Mouse (Mus musculus) E14TG2a.4 (cell line): ENCODE data around the gene Rev1.

Experiments used
- CTCF ChIP-seq: conservative IDR thresholded peaks from 2 replicates; pipeline ENCODE4 v1.5.1; 2014; ENCODE audit warnings: low read length
- NANOG ChIP-seq: IDR thresholded peaks from 2 replicates; pipeline ENCODE4 v1.6.1; 2014; ENCODE audit warnings: borderline replicate concordance, low read length, mixed read lengths
- POU5F1 ChIP-seq: IDR thresholded peaks from 2 replicates; pipeline ENCODE4 v1.6.1; 2014; ENCODE audit warnings: low read length, borderline replicate concordance

DNA sequence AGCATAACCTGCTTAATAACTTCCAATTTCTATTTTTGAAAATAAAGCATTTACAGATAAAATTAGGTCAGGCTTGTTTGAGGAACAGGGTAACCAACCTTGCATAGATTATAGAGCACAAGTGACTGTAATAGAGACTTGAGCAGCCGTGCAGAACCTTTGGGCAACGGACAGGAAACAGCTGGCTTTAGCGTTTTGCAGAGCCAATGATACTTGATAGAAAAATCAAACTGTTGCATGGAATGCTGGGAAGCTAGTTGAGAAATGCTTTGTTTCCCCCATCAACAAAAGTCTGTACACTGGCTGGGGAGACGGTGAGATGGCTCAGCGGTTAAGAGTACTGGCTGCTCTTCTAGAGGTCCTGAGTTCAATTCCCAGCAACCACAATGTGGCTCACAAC is 20.5 kb upstream of the Rev1 start:
- TF ChIP-seq CTCF: no peak
- TF ChIP-seq POU5F1: no peak
- TF ChIP-seq NANOG: no peak
